Mouse (Mus musculus): Measurements from ENCODE around the gene Psmc4.

The Psmc4 gene

DNA sequence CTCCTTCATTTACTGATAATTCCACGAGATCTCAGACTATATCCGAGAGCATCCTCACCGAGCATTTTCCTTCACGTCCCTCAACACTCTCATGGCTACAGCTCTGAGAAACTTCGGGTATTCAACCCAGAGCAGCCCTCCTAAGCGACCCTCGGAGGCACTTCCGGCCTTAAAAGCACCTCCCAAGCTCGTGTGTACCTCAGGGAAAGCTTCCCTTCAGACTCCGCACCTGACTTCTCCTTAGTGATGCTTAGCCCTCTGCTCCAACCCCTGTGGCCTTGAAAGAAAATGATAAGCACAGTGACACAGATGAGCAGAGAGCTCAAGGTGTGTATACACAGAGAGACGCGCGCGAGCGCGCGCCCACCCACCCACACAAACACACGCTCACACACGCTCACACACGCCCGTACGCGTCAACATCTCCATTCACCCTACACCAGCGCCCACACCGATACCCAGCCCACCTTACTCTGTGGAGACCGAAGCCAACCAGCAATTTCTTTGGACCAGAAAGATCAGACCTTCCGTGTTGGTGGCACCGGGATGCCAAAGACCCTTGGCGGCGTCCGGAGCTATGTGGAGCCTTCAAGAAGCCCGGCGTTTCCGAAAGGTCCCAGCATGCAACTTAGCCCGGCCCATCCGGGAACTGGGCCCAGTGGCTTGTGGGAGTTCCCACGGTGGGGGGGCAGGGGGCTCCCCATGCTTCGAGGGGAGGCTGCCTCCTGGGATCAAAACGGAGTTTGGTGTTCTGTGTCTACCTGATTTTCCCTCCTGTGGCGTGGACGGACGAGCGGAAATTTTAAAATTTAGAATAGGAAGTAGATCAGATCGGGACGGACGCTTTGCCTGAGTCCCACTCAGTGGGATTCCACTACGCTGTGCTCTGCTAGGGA, 36.1 kb downstream of the Psmc4 start, which contains the start of gene Zfp850:
TSS of gene Zfp850 (minus strand) at position 567 of the 896 bp plus-strand sequence.
- H3K27me3 ChIP-seq (ENCODE audit: control insufficient read depth, insufficient read depth, low read length, poor library complexity, severe bottlenecking), result no peaks in the 10 kb centered on the region; the same call in 1 of the 2 replicates
- DNase-seq (ENCODE audit: low read depth, low spot score), result peak; percentile 66
- H3K36me3 ChIP-seq (ENCODE audit: control insufficient read depth, insufficient read depth, low read length, poor library complexity, severe bottlenecking), result no peaks in the 10 kb centered on the region

DNA sequence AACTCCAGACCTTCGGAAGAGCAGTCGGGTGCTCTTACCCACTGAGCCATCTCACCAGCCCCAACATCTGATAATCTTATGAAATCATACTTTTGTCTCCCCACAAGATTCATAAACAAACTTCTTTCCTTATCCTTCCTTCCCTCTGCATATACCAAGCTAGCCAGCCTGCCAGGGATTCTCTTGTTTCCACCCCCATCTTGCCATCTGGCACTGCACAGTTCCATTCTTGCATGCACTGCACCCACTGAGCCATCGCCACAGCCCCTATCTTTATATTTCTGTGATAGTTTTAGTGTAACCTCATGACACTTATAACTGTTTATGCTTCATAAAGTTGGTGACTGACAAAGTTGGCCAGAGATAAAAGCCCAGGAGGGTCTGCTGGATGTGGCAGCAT, 39.6 kb downstream of the Psmc4 start:
- DNase-seq (ENCODE audit: low read depth, low spot score), result no peak
- H3K36me3 ChIP-seq (ENCODE audit: control insufficient read depth, insufficient read depth, low read length, poor library complexity, severe bottlenecking), result no peaks in the 10 kb centered on the region
- no peaks in the 10 kb centered on the region; the same call in 1 of the 2 replicates for H3K27me3 ChIP-seq (ENCODE audit: control insufficient read depth, insufficient read depth, low read length, poor library complexity, severe bottlenecking)
